Mouse (Mus musculus): ENCODE measurements around the gene Vav1.

DNA sequence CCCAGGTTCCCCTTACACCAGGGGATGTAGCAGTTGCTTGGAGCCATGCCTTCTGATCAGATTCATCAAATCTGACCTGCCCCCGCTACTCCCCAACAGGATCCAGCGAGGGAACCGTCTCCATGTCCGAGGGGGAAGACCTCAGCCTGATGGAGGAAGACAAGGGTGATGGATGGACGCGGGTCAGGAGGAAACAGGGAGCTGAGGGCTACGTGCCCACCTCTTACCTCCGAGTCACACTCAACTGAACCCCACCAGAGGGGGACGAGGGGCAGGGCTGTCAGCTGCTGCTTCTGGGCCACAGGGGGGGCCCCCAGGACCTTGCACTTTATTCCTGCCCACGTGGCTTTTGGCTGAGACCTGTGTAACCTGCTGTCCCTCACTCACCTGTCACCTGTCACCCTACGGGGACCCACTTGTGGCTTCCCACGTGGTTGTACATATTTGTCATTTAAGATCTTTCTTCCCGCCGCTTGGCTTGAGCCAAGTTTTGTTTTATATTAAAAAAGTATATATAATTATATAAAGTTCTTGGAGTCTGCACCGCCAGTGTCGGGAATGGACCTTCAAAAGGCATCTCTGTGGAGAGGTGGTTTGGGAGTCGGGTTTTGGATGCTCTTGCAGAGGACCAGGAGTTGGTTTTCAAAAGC lies 15.9 kb upstream of the Vav1 start:
- TF ChIP-seq POLR2A (IDR thresholded peaks at IDR 0.05; ENCODE audit: borderline replicate concordance, extremely low read depth, low read depth, low read length): no peak
- TF ChIP-seq CTCF (IDR thresholded peaks at IDR 0.05; ENCODE audit: insufficient read depth, low read length): no peak
